Mouse (Mus musculus) cerebellum, postnatal 4 days (tissue): ENCODE data around the gene Man2b1.

Experiments used
- DNase-seq, 2 experiments: peaks; one replicate each; pipeline ENCODE4 v3.0.0; 2022; ENCODE audit warnings: low spot score in 2 of 2, mixed read lengths in 1 of 2

The Man2b1 gene

DNA sequence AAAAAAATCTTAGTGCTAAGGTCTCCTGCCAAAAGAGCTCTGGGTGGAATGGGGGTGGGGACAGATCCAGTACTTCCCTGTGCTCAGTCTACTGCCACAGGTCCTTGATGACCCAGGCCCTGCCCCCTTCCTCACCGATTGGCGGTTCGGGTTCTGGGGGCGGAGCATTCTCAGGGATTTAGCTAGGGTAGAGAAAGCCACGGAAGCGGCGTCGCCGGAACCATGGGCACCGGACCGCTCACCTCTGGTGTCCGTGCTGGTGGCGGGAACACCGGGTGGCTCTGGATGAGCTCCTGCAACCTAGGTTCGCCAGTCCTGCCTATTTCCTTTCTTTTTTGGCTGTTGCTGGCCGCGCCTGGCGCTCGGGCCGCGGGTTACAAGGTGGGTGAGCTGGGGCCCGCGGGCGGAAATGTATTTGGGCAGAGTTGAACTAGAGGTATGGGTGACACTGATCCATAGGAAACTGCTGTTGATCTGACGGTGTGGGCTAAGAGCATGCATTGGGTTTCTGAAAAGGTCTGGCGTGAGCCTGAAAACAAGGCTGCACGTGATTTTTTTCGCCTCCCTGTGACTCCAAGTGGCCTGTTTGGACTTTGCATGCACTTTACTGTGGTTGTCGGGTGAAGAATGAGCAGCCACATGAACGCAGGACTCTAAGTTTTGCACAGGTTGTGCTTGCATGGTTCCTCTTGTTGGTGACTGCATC lies at the start of gene Man2b1:
Gene Man2b1 (plus strand): TSS at position 163 of the 706 bp plus-strand sequence.
- DNase-seq = peak; percentile 60 to 69

DNA sequence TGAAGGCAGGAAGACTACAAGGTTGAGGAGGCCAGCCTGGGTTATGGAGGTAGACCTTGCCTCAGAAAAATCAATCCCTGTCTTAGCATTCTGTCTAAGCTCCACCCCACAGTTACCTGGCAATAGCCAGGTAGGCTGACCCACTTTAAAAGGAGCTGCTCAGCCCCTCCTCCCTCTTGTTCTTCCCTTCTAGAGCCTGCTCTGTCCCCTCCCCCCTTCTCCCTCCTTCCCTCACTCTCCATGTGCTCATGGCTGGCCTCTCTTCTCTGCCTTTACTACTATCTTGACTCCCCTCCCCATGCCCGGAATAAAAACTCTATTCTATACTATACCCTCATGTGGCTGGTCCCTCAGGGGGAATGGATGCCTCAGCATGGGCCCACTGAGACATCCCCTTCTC lies 49.2 kb upstream of the Man2b1 start:
- no peak for DNase-seq

DNA sequence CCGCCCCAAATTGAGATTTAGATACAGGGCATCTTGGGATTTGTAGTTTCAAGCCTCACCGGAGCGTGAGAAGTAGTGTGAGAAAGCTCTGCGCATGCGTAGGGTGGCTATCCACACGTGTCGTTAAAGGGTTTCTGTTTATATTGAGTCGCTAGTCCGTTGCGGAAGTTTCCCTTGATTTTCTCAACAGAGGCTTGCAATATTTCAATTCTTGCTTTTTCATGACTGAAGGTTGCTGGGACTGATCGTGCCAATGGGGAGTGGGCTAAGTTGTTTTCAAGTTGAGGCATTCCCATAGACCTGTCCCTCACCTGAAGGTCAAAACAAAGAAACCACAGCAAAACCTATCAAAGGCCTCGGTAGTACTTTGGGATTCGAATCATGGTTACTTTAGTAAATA lies 48.3 kb upstream of the Man2b1 start:
- peak; percentile 43 to 60 for DNase-seq

DNA sequence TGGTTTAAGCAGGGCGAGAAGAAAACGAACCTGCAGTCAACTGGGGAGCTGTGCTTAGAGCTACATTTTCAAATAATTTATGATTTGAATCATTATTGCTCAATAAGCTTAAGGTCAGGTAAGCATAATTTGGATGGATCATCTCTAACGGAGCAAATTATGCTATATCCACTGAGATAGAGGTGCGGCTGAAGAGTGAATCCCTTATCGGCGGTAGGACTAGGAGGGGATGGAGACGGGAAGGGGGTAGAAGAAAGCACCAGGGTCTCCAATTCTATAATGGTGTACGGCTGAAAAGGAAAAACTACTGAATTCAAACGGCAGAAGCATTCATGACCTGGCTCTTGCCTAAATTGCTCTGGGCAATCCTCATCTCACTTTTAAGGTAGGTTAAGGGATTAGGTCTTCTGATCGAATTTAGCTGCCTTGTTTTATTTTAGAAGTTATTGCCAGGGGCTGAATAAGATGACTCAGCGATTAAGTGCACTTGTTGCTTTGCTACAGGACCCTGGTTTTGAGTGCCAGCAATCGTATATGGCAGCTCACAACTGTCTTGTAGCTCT lies 47.8 kb upstream of the Man2b1 start:
- DNase-seq = no peak

DNA sequence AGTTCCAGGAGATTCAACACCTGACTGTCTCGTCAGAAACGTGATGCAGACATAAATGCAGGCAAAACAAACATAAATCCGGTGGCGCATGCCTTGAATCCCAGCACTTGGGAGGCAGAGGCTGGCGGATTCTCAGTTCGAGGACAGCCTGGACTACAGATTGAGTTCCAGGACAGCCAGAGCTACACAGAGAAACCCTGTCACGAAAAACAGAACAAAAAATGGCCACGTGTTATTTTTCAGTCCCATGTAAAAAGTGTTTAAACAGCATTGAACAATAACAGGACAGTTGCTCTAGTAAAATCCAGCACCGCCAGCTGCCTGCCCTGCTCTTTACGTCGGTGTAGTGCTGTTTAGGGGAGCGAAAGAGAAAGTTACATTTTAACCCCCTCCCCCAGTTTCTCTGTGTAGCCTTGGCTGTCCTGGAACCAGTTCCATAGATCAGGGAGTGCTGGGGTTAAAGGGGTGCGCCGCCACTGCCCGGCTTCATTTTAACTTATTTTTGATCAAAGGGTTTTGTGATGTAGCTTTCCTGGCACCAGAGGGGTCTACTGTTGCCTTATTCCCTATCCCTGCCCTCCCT lies 47.3 kb upstream of the Man2b1 start:
- no peak for DNase-seq

DNA sequence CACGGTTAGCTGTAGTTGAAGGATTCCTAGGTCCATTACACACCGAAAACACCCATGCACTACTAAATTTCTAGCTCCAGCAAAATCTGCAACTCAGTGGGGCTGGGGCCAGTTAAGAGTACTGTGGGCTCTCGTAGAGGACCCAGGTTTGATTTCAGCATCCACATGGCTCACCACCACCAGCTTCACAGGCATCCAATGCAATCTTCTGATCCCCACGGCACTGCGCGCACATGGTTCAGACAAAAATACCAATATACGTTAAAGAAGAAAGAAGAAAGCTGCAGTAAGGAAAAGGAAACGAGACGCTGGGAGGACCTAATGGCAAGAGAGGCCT lies 46.7 kb upstream of the Man2b1 start:
- DNase-seq = no peak

DNA sequence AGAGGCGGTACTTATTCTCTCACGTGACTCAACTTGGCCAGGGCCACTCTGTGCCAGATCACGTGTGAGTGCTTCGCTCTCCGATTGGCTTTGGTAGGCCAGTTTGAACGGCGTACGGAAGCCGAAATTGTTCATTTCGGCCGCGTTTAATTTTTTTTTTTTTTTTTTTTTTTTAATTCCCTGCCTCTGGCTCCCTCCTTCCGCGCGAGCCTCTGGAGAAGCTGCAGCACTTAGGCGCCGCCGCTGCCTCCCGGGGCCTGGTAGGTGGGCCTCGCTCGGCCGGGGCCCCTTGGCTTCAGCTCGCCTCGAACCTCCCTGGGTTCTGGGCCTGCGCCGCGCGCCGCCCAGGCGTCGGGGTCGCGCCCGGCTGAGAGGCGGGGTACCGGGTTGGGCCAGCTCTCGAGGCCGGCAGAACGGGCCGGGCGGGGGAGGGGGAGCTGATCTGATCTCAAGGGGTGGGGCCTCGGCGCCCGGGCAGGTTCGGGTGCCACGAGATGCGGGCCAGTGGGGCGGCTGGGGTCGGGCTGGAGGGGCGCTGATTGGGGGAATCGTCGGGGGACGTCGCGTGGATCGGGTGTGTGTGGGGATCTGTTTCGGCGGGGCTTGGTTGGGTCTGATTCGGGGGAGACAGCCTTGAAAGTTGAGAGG lies 46.2 kb upstream of the Man2b1 start, which contains the start of gene Tnpo2:
Gene Tnpo2 (plus strand): TSS at position 198 of the 648 bp plus-strand sequence.
- peak; percentile 74 to 84 for DNase-seq

DNA sequence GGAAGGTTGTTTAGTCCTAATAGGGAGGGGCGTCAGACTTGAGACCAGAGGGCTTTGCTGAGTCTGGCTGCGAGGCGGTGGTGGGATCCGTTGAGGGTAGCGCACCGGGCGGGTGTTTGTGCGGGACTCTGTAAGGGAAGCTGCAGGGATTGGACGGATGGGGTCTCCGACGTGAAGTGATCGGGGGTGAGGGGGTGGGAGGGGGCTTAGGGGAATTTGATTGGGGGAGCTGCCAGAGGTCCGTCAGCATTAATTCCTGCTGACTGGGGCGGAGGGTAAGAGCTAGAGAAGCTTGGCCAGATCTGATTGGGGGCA lies 45.7 kb upstream of the Man2b1 start:
- peak in 1 of 2 experiments; percentile 43 for DNase-seq

DNA sequence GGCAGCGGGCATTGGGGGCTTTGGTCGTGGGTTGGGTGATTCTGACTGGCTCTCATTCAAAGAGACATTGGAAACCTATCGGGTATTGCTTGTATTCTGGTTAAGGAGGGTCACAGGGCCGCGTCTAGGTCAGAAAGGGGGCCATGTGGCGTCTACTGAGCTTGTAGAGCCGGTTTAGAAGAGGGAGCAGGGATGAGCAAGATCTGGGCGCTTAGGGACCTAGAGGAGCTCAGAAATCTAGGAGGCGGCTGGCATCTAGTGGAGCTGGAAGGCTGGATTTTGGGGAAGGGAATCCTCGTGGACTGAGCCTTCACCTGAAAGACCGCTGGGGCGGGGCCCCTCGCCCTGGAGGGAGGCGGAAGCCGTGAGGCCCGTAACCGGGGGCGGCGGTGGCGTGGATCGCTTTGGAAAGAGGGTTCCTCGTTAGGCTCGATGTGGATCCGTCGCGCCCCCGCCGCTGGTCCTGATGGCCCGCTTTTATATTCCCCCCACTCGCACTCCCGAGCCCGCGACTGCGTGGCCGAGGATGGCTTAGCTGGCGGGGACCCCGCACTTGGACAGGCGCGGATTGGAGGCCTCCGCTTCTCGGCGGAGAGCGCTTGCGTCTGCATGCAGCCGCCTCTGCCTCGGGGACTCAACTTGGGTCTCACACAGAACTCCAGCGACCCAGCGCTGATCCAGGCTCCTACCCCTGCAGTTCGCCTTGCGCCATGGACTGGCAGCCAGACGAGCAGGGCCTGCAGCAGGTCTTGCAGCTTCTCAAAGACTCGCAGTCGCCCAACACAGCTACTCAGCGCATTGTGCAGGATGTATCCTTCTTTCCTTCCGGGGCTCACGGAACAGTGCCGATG lies 45.2 kb upstream of the Man2b1 start:
- peak in 1 of 2 experiments; percentile 31 for DNase-seq

DNA sequence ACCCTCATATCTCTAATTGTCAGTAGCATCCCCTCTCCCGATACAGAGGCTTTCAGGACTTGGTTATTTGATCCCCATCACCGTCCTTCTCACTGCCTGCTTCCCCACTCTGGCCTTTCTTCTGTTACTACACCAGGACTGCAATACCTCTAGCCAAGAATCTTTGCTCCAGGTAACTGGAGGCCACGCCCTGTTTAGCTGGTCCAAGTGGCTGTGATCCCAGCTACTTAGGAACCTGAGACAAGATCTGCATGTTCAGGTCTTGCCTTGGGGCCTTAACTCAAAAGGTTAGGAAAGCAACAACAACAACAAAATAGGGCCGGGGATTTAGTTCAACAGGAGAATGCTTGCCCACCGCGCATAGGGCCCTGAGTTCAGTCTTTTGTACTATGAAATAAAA lies 39.5 kb upstream of the Man2b1 start:
- no peak for DNase-seq

DNA sequence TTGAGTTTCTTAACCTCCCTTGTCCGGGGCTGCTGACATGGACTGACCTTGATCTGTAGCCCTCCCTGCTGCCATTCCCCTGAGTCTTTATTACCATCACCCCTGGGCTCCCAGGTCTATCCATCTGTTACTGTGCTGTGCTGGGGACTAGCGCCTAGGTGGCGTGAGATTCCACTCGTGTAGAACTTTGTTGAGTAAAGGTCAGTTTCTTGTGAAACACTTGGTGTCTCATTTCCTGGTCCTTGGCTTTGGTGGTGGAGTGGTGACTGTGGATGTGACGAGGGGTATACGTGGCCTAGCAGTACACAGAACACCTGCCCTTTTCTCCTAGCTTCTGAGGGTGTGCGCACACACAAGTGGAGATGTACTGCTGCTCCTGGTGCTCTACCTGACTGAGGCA lies 25.7 kb upstream of the Man2b1 start:
- DNase-seq = no peak

DNA sequence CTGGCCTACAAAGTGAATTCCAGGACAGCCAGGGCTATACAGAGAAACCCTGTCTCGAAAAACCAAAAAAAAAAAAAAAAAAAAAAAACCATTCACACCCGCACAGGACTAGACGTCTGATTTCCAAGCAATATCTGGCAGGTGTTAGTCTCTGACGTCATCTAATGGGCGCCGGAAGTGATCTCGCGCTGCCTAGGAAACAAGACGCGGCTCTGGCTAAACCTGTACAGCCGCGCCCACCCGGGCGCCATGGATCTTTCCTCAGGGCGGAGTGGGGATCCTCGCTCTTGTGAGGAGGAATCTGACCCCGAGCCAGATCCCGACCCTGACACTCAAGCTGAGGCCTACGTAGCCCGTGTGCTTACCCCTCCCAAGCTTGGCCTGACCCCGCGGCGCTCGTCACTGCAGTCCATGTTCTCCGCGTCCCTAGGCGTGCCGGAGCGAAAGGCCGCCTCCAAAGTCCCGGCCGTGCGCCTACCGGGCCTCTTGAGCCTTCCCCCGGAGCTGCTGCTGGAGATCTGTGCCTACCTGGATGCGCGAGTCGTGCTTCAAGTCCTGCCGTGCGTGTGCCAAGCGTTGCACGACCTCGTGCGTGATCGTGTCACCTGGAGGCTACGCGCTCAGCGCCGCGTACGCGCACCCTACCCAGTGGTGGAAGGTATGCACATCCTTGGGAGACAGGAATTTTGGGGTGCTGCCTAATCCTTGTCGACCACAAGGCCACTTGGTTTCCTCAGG lies 23.0 kb upstream of the Man2b1 start, which contains the start of gene Fbxw9:
Gene Fbxw9 (plus strand): TSS at position 177 of the 738 bp plus-strand sequence.
- DNase-seq = peak; percentile 75 to 88

DNA sequence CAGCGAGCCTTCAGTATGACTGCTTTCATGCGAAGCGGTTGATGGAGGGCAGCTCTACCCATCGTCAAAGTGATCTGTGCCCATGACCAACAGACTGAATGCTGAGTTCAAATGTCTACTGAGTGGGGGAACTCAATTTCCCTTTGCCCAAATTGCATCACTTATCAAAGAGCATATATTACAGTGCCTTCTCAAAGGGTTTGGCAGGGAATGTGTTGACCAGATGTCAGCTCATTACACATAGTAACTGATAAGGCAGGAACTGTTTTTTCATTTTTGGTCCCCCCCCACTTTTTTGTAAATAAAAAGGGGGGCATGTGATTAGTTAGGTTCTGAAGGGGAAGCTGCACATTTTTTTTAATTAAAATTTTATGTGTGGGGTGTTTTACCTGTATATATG lies 20.5 kb upstream of the Man2b1 start:
- no peak for DNase-seq

DNA sequence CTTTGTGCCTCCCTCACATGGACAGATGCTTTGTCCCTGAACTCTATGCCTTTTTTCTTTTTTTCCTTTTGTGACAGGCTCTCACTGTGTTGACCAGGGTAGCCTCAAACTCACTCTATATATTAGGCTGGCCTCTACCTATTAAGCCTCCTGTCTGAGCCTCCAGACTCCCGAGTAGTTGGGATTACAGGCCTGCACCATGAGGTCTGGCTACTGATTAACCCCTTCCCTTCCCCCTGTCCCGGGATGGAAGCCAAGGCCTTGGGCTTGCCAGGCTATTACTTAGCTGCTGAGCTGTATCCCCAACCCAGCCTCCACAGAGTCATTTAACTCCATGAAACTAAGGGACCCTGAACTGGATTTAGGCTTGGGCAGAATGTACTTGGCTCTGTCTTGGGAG lies 17.9 kb upstream of the Man2b1 start:
- DNase-seq = no peak

DNA sequence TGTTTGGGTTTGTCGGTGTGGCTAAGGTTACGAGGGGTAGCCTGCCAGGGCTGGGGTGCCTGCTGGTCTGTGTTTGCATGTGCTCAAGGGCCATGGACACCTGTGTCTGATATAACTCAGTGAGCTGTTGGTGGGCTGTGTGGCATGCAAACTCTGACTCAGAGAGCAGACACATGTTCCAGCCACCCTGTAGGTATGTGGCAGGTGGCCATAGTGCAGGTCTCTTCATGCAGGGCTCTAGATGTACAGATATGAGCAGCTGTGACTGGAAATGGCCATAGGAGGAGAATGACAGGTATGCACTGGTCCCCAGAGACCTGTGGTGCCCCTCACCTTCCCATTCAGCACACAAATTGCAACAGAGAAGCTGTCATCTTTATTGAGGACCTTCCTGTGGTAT lies 15.9 kb upstream of the Man2b1 start:
- no peak for DNase-seq

DNA sequence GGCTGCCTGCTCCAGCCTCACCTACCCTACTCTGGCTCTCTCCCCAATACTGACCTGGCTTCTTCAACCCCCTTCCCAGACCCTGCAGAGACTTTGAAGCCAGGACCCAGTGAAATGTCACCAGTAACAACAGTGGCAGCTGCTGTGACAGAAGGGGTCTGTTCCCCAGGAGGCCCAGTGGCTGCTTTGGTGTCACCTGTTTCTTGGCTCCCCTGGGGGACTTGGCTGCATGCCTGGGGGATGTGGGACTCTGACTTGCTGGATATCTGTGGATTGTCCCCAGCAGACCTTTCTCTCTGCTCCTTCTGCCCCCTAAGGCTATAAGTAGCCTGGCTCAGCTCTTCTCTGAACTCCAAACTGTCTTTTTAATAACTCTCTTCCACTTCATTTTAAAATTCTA lies 15.1 kb upstream of the Man2b1 start, which contains the start of gene Gm5741:
Gene Gm5741 (minus strand): TSS at position 1 of the 400 bp plus-strand sequence.
- no peak for DNase-seq

DNA sequence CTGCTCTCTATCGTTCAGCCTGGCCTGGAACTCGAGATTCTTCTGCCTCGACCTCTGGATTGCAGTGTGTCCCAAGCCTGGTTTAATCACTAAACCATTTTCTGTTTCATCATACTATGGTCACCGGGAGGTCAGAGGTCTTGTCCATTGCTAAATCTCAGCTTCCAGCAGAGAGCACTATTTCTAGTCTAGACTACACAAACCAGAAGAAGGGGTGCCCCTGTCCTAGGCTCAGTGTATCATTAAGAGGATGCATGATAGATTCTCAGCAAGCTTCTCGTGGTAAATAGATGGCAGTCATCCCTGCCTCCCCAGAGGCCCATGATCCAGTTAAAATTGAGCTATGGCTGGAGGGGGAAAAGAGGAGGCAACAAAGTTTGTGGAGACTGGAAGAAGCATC lies 12.0 kb upstream of the Man2b1 start:
- no peak for DNase-seq

DNA sequence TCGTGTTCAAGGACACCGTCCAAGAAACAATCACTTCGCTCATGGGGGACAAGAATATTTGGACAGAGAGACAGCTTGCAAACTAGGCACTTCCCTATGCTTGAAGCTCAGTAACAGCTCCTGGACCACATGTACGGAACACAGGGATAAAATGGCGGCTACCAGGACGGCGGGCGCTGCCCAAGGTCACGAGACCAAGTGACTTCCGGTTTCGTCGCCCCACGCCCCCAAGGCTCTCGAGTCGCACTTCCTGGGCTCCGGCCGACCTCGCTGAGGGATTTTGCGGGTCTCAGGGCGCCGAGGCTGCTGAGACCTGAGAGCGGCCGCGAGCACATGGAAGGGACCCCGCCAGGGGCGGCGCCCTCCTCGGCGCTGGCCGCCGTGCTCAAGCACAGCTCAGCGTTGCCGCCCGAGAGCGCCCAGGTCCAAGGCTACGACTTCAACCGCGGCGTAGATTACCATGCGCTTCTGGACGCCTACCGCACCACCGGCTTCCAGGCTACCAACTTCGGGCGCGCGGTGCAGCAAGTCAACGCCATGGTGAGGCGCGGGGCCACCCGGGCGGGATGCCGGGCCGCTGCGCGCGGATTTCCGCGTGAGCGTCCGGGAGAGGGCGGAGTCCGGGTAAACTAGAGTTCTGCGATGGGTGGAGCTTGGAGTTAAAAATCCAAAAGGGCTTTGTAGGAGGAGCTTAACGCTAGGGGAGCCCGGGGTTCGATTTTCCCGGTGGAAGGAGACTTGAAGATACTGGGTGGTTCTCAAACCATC lies 11.4 kb upstream of the Man2b1 start, which contains the start of gene Dhps:
Gene Dhps (plus strand): TSS at position 244 of the 768 bp plus-strand sequence.
- DNase-seq = peak; percentile 79 to 84

DNA sequence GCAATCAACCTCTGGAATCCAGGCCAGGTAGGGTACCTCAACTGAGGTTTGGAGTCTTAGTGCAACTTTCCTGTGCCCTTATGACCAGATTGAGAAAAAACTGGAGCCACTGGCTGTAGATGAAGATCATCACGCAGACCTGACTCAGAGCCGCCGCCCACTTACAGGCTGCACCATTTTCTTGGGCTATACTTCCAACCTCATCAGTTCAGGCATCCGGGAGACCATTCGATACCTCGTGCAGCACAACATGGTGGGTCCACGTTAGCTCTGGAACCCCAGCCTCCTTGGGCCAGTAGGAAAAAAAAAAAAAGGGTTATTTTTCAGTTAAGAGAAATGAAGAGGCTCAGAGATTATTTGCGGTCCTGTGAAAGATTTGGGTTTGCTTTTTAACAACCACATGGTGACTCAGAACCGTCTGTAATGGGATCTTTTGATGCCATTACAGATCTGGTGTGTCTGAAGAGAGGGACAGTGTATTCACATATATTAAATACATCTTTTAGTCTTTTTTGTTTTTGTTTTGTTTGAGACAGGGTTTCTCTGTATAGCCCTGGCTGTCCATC lies 10.6 kb upstream of the Man2b1 start:
- DNase-seq = no peak

DNA sequence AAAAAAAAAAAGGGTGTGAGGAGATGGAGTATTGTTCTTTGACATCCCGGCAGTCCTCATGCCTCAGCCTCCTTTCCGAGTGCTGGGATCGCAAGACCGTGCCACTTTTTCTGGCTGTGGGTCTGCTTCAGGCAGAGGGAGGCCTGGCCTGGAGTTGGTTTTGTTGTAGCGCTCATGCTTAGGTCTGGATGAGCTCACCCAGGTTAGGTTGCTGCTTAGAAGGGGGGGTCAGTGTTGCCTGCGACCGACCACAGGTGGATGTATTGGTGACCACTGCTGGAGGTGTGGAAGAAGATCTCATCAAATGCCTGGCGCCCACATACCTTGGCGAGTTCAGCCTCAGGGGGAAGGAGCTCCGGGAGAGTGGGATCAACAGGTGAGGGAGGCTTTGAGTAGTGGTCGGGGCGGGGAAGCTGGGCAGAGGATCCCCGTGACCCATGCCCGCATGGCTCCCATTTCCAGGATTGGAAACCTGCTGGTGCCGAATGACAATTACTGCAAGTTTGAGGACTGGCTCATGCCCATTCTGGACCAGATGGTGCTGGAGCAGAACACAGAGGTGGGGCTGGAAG lies 9.9 kb upstream of the Man2b1 start:
- no peak for DNase-seq
